Mouse (Mus musculus) bone marrow macrophage, adult 2 months (primary cell): Measurements from ENCODE around the gene Pmf1. TPM values are rescaled to one million over a fixed set of nuclear protein-coding genes. Genes with fewer than 3 reads are reported as not detected.
"Not testable (repeated sequence)": the region's sequence is repeated elsewhere in the genome, so short reads cannot be mapped to it uniquely, and the experiment has no call there.

Source experiments
- H3K27ac ChIP-seq: 2 replicates; pipeline ENCODE4 v1.5.1; 2012; ENCODE audit warnings: low read depth, low read length; ENCODE audit not compliant: insufficient read depth
- H3K4me1 ChIP-seq: 2 replicates; pipeline ENCODE4 v1.6.1; 2012; ENCODE audit warnings: low read length; ENCODE audit not compliant: control insufficient read depth, insufficient read depth
- H3K4me3 ChIP-seq: 2 replicates; pipeline ENCODE4 v1.5.1; 2012; ENCODE audit warnings: mild to moderate bottlenecking, low read length, moderate library complexity; ENCODE audit not compliant: insufficient read depth
- CTCF ChIP-seq: IDR thresholded peaks from 2 replicates; pipeline ENCODE4 v1.5.1; 2012; ENCODE audit warnings: low read depth, mild to moderate bottlenecking, low read length, moderate library complexity
- POLR2A ChIP-seq: IDR thresholded peaks from 2 replicates; pipeline ENCODE4 v1.6.1; 2012; ENCODE audit warnings: mild to moderate bottlenecking, low read depth, low read length, borderline replicate concordance
- polyA plus RNA-seq: library from polyadenylated mRNA; stranded (reverse); fragments of >200 nt; gene quantifications from 2 replicates; pipeline ENCODE4 v1.2.4, GENCODE M21; 2012; ENCODE audit not compliant: missing spikeins, insufficient read depth, insufficient read length

Pmf1 gene
- polyA plus RNA-seq, 1 experiment = 59.7 TPM

DNA sequence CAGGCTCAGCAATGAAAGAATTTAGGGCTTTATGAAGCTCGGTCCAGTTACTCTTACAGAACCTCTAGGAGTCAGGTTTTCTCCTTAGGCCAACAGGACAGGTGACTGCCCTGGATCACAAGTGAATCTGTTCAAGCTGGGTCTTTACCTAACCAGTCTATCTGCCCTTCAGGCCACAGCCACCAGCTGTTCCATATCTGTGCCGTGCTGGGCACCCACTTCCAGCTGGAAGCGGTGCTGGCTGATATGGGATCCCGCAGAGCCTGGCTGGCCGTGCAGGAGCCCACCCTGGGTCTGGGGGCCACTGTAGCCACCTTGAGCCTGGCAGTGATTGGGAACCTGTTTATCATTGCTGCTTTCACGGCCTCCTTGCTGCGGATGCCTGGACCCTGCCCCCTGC lies 42.6 kb downstream of the Pmf1 start:
- H3K4me3 ChIP-seq, H3K27ac ChIP-seq: not testable (repeated sequence)

GRCm38 (mm10) chr3:88366830-88367428 lies 43.2 kb downstream of the Pmf1 start:
- not testable (repeated sequence) for H3K4me3 ChIP-seq, H3K4me1 ChIP-seq, H3K27ac ChIP-seq

More for the DNA sequence above, 42.6 kb downstream of the Pmf1 start:
- not testable (repeated sequence) for H3K4me1 ChIP-seq

GRCm38 (mm10) chr3:88365705-88366361 lies 44.3 kb downstream of the Pmf1 start:
- TF ChIP-seq POLR2A (no peak), CTCF (no peak)
- Histone ChIP-seq H3K27ac (no peak overlapping the region), H3K4me1 (no peaks in the 10 kb centered on the region), H3K4me3 (no peak overlapping the region)

GRCm38 (mm10) chr3:88364337-88364736 lies 45.8 kb downstream of the Pmf1 start, which contains the start of gene Paqr6:
Gene Paqr6 (plus strand): TSS chr3:88364584.
- H3K4me1 ChIP-seq = no peaks in the 10 kb centered on the region
- H3K4me3 ChIP-seq = no peak within 1 kb of the TSS
- no peak within 1 kb of the TSS for H3K27ac ChIP-seq
- TF ChIP-seq CTCF (no peak), POLR2A (no peak)

DNA sequence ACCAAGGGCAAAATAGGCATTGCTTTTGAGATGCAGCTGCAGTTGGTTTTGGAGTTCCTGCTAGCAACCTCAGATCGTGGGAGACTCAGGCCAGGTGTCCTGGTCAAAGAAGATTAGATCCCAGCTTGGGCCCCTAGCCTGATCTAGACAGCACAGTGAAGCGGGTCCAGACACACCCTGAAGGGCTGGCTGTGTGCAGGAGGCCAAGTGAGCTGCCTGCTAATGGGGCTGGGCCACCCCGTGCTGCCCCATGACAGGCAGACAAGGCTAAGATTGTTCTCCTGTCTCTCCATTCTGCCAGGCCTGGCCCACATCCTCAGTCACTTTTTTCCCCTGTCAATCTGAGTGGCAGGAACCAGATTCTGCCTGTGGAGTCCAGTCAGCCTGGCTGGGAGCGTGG lies 46.4 kb downstream of the Pmf1 start:
- H3K4me1 ChIP-seq = no peaks in the 10 kb centered on the region
- TF ChIP-seq POLR2A = no peak
- no peak for TF ChIP-seq CTCF
- H3K27ac ChIP-seq = no peak overlapping the region
- H3K4me3 ChIP-seq = no peak overlapping the region

GRCm38 (mm10) chr3:88361612-88362313 lies 48.4 kb downstream of the Pmf1 start:
- no peak for TF ChIP-seq CTCF
- no peak for TF ChIP-seq POLR2A
- Histone ChIP-seq H3K4me1 (no peaks in the 10 kb centered on the region), H3K4me3 (no peak overlapping the region), H3K27ac (no peak overlapping the region)

- no peak for TF ChIP-seq POLR2A
- TF ChIP-seq CTCF = no peak
- no peaks in the 10 kb centered on the region for H3K4me1 ChIP-seq
- no peak overlapping the region for H3K27ac ChIP-seq
Measured at GRCm38 (mm10) chr3:88361096-88361495, 49.0 kb downstream of the Pmf1 start.

DNA sequence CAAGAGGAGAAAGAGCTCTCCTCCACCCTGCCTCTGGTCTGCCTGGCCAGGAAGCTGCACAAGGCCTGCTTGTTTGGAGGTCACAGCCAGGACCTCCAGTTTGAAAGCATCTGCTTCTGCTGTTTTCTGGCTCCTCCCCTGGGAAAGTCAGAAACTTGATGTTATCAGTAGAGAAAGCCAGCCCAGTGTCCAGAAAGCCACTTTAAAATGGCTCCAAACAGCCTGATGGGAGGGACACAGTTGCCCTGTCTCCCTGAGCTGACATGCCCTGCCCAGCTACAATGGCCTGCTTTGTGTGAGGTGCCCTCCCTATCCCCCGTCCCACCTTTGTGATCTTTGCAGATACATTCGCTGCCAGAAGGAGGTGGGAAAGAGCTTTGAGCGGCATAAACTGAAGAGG lies 50.1 kb downstream of the Pmf1 start:
- Histone ChIP-seq H3K4me1 (no peaks in the 10 kb centered on the region), H3K27ac (no peak overlapping the region), H3K4me3 (no peak overlapping the region)
- TF ChIP-seq CTCF (no peak), POLR2A (no peak)

More at GRCm38 (mm10) chr3:88361096-88361495, 49.0 kb downstream of the Pmf1 start:
- no peak overlapping the region for H3K4me3 ChIP-seq

GRCm38 (mm10) chr3:88359584-88359983 lies 50.5 kb downstream of the Pmf1 start:
- Histone ChIP-seq H3K4me1 (no peaks in the 10 kb centered on the region), H3K27ac (no peak overlapping the region), H3K4me3 (no peak overlapping the region)
- no peak for TF ChIP-seq CTCF
- no peak for TF ChIP-seq POLR2A

GRCm38 (mm10) chr3:88354396-88355165 lies 55.5 kb downstream of the Pmf1 start:
- TF ChIP-seq CTCF = no peak
- no peak for TF ChIP-seq POLR2A
- Histone ChIP-seq H3K27ac (no peak overlapping the region), H3K4me3 (no peak overlapping the region), H3K4me1 (no peaks in the 10 kb centered on the region)
